Mouse (Mus musculus) CH12.LX (cell line): ENCODE data around the gene Tmem186. TPM values are rescaled to one million over a fixed set of nuclear protein-coding genes. Genes with fewer than 3 reads are reported as not detected.

Source experiments
- DNase-seq: peaks from one replicate; pipeline ENCODE4 v3.0.0-alpha.2; 2013; ENCODE audit errors: extremely low read depth
- H3K27ac ChIP-seq: 2 replicates; pipeline ENCODE4 v1.5.1; 2012; ENCODE audit warnings: low read depth, mild to moderate bottlenecking, control low read depth, moderate library complexity; ENCODE audit not compliant: insufficient read depth
- H3K27me3 ChIP-seq: replicated peaks from 2 replicates; pipeline ENCODE3; 2012; ENCODE audit warnings: inconsistent platforms
- H3K36me3 ChIP-seq, 2 experiments: replicated peaks in 1 of 2; 2 replicates each; pipeline versions ENCODE3 to v1.6.1; 2012; ENCODE audit warnings: inconsistent platforms in 1 of 2, low read length in 1 of 2, mild to moderate bottlenecking in 1 of 2, mixed read lengths in 1 of 2, moderate library complexity in 1 of 2; ENCODE audit not compliant: control insufficient read depth in 1 of 2, insufficient read depth in 1 of 2
- H3K4me1 ChIP-seq, 2 experiments: 2 replicates each; pipeline ENCODE4 v1.6.1; 2012; ENCODE audit warnings: inconsistent platforms in 1 of 2, moderate library complexity in 1 of 2; ENCODE audit not compliant: insufficient read depth in 2 of 2, control insufficient read depth in 1 of 2
- H3K4me2 ChIP-seq: 2 replicates; pipeline ENCODE4 v1.6.1; 2012; ENCODE audit warnings: low read depth, mild to moderate bottlenecking, control low read depth; ENCODE audit not compliant: poor library complexity, insufficient read depth, severe bottlenecking
- H3K4me3 ChIP-seq, 3 experiments: fragments of 150-350 bp in 1 of 3; sonication (generic) in 1 of 3; replicated peaks in 1 of 3; 2 replicates each; pipeline versions ENCODE3 to v1.5.1; 2011 to 2012; ENCODE audit warnings: low read depth in 2 of 3, low read length in 2 of 3, mild to moderate bottlenecking in 2 of 3, moderate library complexity in 2 of 3, control low read depth in 1 of 3, improper control_type of control experiment in 1 of 3, inconsistent platforms in 1 of 3, mixed read lengths in 1 of 3; ENCODE audit not compliant: poor library complexity in 1 of 3
- H3K79me2 ChIP-seq: replicated peaks from 2 replicates; pipeline ENCODE4 v1.6.1; 2012; ENCODE audit warnings: mild to moderate bottlenecking, moderate library complexity; ENCODE audit not compliant: control insufficient read depth, poor library complexity, insufficient read depth, severe bottlenecking; ENCODE audit errors: extremely low read depth
- H3K9ac ChIP-seq: 2 replicates; pipeline ENCODE4 v1.6.1; 2012; ENCODE audit warnings: low read depth, mild to moderate bottlenecking, control low read depth, moderate library complexity; ENCODE audit not compliant: insufficient read depth
- H3K9me3 ChIP-seq: replicated peaks from 2 replicates; pipeline ENCODE3; 2012; ENCODE audit warnings: low read length, inconsistent platforms, mixed read lengths
- BHLHE40 ChIP-seq: IDR thresholded peaks from 2 replicates; pipeline ENCODE4 v1.6.1; 2011; ENCODE audit warnings: mild to moderate bottlenecking, low read depth, low read length, improper control_type of control experiment
- CHD1 ChIP-seq: IDR thresholded peaks from 2 replicates; pipeline ENCODE4 v1.6.1; 2012; ENCODE audit warnings: low read depth, low read length, improper control_type of control experiment, inconsistent platforms
- CTCF ChIP-seq, 2 experiments: IDR thresholded peaks in 1 of 2; conservative IDR thresholded peaks in 1 of 2; 2 replicates each; pipeline ENCODE4 v1.5.1; 2011 to 2012; ENCODE audit warnings: low read depth in 2 of 2, low read length in 2 of 2, improper control_type of control experiment in 1 of 2, inconsistent platforms in 1 of 2, mild to moderate bottlenecking in 1 of 2, moderate library complexity in 1 of 2
- ETS1 ChIP-seq: conservative IDR thresholded peaks from 2 replicates; pipeline ENCODE4 v1.6.1; 2012; ENCODE audit warnings: low read depth, mild to moderate bottlenecking, inconsistent platforms, low read length, improper control_type of control experiment, moderate library complexity
- IRF4 ChIP-seq: IDR thresholded peaks from 2 replicates; pipeline ENCODE4 v1.6.1; 2014; ENCODE audit warnings: low read depth, mild to moderate bottlenecking, inconsistent platforms, low read length, improper control_type of control experiment
- JUN ChIP-seq: IDR thresholded peaks from 2 replicates; pipeline ENCODE4 v1.6.1; 2011; ENCODE audit warnings: low read depth, mild to moderate bottlenecking, low read length, improper control_type of control experiment, moderate library complexity; ENCODE audit not compliant: insufficient read depth
- MEF2A ChIP-seq: IDR thresholded peaks from 2 replicates; pipeline ENCODE4 v1.6.1; 2014; ENCODE audit warnings: low read depth, mild to moderate bottlenecking, inconsistent platforms, low read length, improper control_type of control experiment, borderline replicate concordance
- NELFE ChIP-seq: IDR thresholded peaks from 2 replicates; pipeline ENCODE4 v1.6.1; 2011; ENCODE audit warnings: low read depth, low read length, improper control_type of control experiment
- NRF1 ChIP-seq: IDR thresholded peaks from 2 replicates; pipeline ENCODE4 v1.6.1; 2014; ENCODE audit warnings: low read depth, mild to moderate bottlenecking, inconsistent platforms, low read length, improper control_type of control experiment, moderate library complexity
- POLR2A ChIP-seq: IDR thresholded peaks from 2 replicates; pipeline ENCODE4 v1.6.1; 2011; ENCODE audit warnings: low read depth, mild to moderate bottlenecking, improper control_type of control experiment, low read length
- POLR2AphosphoS2 ChIP-seq: IDR thresholded peaks from 2 replicates; pipeline ENCODE4 v1.6.1; 2011; ENCODE audit warnings: low read depth, low read length, improper control_type of control experiment
- RAD21 ChIP-seq: IDR thresholded peaks from 2 replicates; pipeline ENCODE4 v1.6.1; 2011; ENCODE audit warnings: low read depth, mild to moderate bottlenecking, low read length, improper control_type of control experiment, moderate library complexity
- SMC3 ChIP-seq: IDR thresholded peaks from 2 replicates; pipeline ENCODE4 v1.6.1; 2011; ENCODE audit warnings: low read depth, low read length, improper control_type of control experiment
- UBTF ChIP-seq: IDR thresholded peaks from 2 replicates; pipeline ENCODE4 v1.6.1; 2012; ENCODE audit warnings: low read depth, mild to moderate bottlenecking, inconsistent platforms, low read length, improper control_type of control experiment, moderate library complexity
- USF1 ChIP-seq: IDR thresholded peaks from 2 replicates; pipeline ENCODE4 v1.6.1; 2014; ENCODE audit warnings: low read depth, mild to moderate bottlenecking, inconsistent platforms, low read length, improper control_type of control experiment
- ZC3H11A ChIP-seq: IDR thresholded peaks from 2 replicates; pipeline ENCODE4 v1.6.1; 2012; ENCODE audit warnings: low read depth, mild to moderate bottlenecking, inconsistent platforms, low read length, improper control_type of control experiment
- ZMIZ1 ChIP-seq: IDR thresholded peaks from 2 replicates; pipeline ENCODE4 v1.6.1; 2012; ENCODE audit warnings: low read depth, mild to moderate bottlenecking, inconsistent platforms, low read length, improper control_type of control experiment
- dilution Hi-C: fragments of 300-500 bp; cut with MboI; formaldehyde crosslinking; loops from 2 replicates; pipeline ENCODE4 v1.14.3; 2020; ENCODE audit warnings: low sequenced_read_pairs; ENCODE audit not compliant: extremely low pct_unique_long_range_greater_than_20kb, extremely low pct_ligation_motif_present
- in situ Hi-C: fragments of 300-500 bp; cut with MboI; formaldehyde crosslinking; loops from 3 replicates; pipeline ENCODE4 v1.14.3; 2019; ENCODE audit warnings: low sequenced_read_pairs, low pct_ligation_motif_present, low pct_unique_long_range_greater_than_20kb, mixed read lengths
- polyA plus RNA-seq: library from polyadenylated mRNA; unstranded; fragments of >175 nt; gene quantifications from 2 replicates; pipeline ENCODE4 v1.2.1, GENCODE M21; 2012; ENCODE audit warnings: low read depth; ENCODE audit not compliant: insufficient read length
- total RNA-seq, 2 experiments: library from RNA; depleted of rRNA; stranded (reverse); fragments of 300-350 nt in 1 of 2; fragments of >200 nt in 1 of 2; gene quantifications; 2 replicates each; pipeline ENCODE4 v1.2.3; 2012 to 2014

The Tmem186 gene
- total and polyA plus RNA-seq, 3 experiments = 19.7 to 22.2 (median 21.9) TPM

DNA sequence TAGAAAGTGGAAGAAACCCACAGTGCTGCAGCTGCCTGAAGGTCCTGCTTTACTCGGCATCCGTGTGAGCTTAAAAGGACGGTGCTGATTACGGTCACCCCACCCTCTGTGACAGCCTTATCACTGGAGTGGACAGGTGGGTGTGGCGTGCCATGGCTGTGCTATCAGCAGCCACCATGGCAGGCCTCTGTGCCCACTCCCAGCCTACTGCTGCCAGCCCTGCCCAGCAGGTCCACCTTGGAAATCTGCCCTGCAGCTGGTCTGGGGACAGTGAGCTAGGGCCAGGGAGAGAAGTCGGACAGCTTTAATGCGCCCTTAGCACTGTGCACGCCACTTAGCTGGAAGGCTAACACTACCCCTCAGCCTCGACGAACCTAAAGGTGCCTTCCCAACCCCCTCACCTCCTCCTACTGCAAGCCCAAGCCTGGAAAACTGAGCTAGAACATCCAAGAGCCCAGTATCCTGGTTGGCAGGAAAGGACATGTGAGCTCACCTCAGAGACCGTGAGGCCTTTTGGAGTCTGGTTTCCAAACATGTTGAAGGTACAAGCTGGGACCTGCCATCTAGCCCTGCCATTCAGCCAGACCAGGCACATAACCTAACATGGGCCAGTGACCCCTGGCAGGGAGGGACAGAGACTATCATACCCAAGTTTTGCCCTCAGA, 49.5 kb upstream of the Tmem186 start:
- Histone ChIP-seq H3K9me3 (no peaks in the 10 kb centered on the region), H3K36me3 (peaks cover 42 to 90% of the 10 kb centered on the region in 2 experiments), H3K27me3 (no peaks in the 10 kb centered on the region), H3K27ac (no peak overlapping the region), H3K4me3 (no peak overlapping the region), H3K9ac (no peak overlapping the region), H3K4me2 (no peak overlapping the region), H3K79me2 (no peaks in the 10 kb centered on the region), H3K4me1 (no peaks in the 10 kb centered on the region)
- TF ChIP-seq JUN = no peak
- peak; percentile 57; the same call in 1 of the 2 replicates for TF ChIP-seq POLR2AphosphoS2
- TF ChIP-seq ZMIZ1 = 0 out of 2 replicates have a peak, but pooled peaks have one; percentile 20
- no peak for TF ChIP-seq MEF2A
- DNase-seq = no peak
- dilution Hi-C loops (no loop called here), in situ Hi-C loops (loop anchor here (5.0 kb wide), 2 partner anchors 80 to 180 kb away; no protein-coding TSS in a partner anchor)

DNA sequence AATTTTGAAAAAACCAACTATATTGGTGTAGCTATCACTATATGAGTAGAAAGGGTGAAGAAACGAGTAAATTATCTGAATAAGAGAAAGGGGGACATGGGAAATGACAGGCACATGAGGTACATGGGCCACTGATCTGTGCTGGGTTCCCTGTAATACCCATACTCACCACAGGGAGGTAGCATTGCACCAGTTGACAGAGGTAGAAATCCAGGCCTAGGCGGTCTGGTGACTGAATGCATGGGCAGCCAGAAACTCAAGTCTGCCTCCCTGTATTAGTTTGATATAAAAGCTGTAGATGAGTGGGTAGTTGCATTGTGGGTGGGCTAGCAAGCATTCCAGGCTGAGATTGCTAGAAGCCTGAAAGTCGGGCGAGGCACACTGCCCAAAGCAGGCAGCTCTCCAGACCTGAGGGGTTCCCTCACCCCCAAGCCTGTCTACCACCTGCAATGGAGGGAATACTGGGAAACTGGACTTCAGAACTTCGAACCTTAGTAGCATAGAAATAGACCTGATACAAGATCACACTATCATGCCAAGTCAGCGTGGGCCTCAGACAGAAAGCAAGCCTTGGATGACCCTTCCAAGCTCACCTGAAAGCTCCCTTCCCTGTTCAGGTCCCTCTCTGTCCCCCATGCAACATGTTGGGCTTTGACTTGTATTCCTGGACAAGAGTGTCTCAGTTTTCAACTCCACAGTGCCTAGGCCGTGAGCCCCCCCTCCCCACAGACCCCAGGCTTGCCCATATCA, 48.8 kb upstream of the Tmem186 start:
- Histone ChIP-seq H3K36me3 (peaks cover 35 to 83% of the 10 kb centered on the region in 2 experiments), H3K9ac (no peak overlapping the region), H3K79me2 (no peaks in the 10 kb centered on the region), H3K9me3 (no peaks in the 10 kb centered on the region), H3K27ac (no peak overlapping the region), H3K27me3 (no peaks in the 10 kb centered on the region), H3K4me2 (no peak overlapping the region), H3K4me1 (no peaks in the 10 kb centered on the region), H3K4me3 (no peak overlapping the region)
- in situ Hi-C loops (loop anchor here (5.0 kb wide), 2 partner anchors 81 to 181 kb away; no protein-coding TSS in a partner anchor), dilution Hi-C loops (no loop called here)
- peak; percentile 85 for DNase-seq
- TF ChIP-seq BHLHE40 (peak; percentile 45; the same call in 1 of the 2 replicates), IRF4 (peak; percentile 15; the same call in 1 of the 2 replicates), POLR2A (0 out of 2 replicates have a peak, but pooled peaks have one; percentile 13), UBTF (no peak), RAD21 (peak; percentile 96), NELFE (peak; percentile 18; the same call in 1 of the 2 replicates), SMC3 (peak; percentile 85), NRF1 (0 out of 2 replicates have a peak, but pooled peaks have one; percentile 14), ETS1 (no peak), USF1 (no peak), CTCF (conservative IDR thresholded peaks at IDR 0.05 in 1 of 2, IDR thresholded peaks at IDR 0.05 in 1 of 2; ENCODE audit: low read depth in 2 of 2, low read length in 2 of 2) (peak; percentile 97 to 99), POLR2AphosphoS2 (peak; percentile 64; the same call in 1 of the 2 replicates), CHD1 (0 out of 2 replicates have a peak, but pooled peaks have one; percentile 38), MEF2A (no peak), ZC3H11A (peak; percentile 50), ZMIZ1 (peak; percentile 45)
